Mouse (Mus musculus) cerebellum, postnatal 10 days (tissue): Measurements from ENCODE around the gene Sema4a.
A peak's percentile ranks its signal among the peaks of the same experiment; 100 is the strongest.

Experiments used
- DNase-seq, 2 experiments: peaks; one replicate each; pipeline ENCODE4 v3.0.0; 2021; ENCODE audit warnings: mixed read lengths in 2 of 2

Sema4a gene

GRCm38 (mm10) chr3:88455588-88456264 is 5.3 kb downstream of the Sema4a start:
- DNase-seq, result no peak

- no peak for DNase-seq
Observed at GRCm38 (mm10) chr3:88454762-88455587, 6.0 kb downstream of the Sema4a start.

- no peak for DNase-seq
Observed at GRCm38 (mm10) chr3:88453986-88454385, 7.0 kb downstream of the Sema4a start.

- no peak for DNase-seq
Observed at GRCm38 (mm10) chr3:88453369-88453768, 7.6 kb downstream of the Sema4a start.

- DNase-seq, result peak; percentile 71 to 75
Observed at GRCm38 (mm10) chr3:88452716-88453115, 8.3 kb downstream of the Sema4a start.

- DNase-seq, result no peak
Observed at GRCm38 (mm10) chr3:88452246-88452645, 8.7 kb downstream of the Sema4a start.

GRCm38 (mm10) chr3:88450379-88451131 is 10.4 kb downstream of the Sema4a start:
- peak in 1 of 2 experiments; percentile 45 for DNase-seq

- peak; percentile 66 to 70 for DNase-seq
Observed at GRCm38 (mm10) chr3:88449395-88450023, 11.5 kb downstream of the Sema4a start.

- DNase-seq, result no peak
Observed at GRCm38 (mm10) chr3:88448443-88448842, 12.5 kb downstream of the Sema4a start.

GRCm38 (mm10) chr3:88447676-88448183 is 13.3 kb downstream of the Sema4a start:
- DNase-seq, result no peak

- DNase-seq, result peak; percentile 45 to 60
Observed at GRCm38 (mm10) chr3:88446471-88447123, 14.4 kb downstream of the Sema4a start.

GRCm38 (mm10) chr3:88442888-88443287 is 18.1 kb downstream of the Sema4a start:
- no peak for DNase-seq

GRCm38 (mm10) chr3:88442488-88442887 is 18.5 kb downstream of the Sema4a start:
- no peak for DNase-seq

GRCm38 (mm10) chr3:88440500-88441381 is 20.2 kb downstream of the Sema4a start:
- peak; percentile 71 to 76 for DNase-seq

GRCm38 (mm10) chr3:88439582-88439981 is 21.4 kb downstream of the Sema4a start:
- no peak for DNase-seq

- no peak for DNase-seq
Observed at GRCm38 (mm10) chr3:88437454-88437853, 23.5 kb downstream of the Sema4a start.

- DNase-seq, result peak; percentile 84 to 87
Observed at GRCm38 (mm10) chr3:88436395-88437201, 24.4 kb downstream of the Sema4a start.

GRCm38 (mm10) chr3:88435515-88435914 is 25.5 kb downstream of the Sema4a start:
- DNase-seq, result no peak

GRCm38 (mm10) chr3:88428639-88429038 is 32.3 kb downstream of the Sema4a start:
- peak in 1 of 2 experiments; percentile 30 for DNase-seq

GRCm38 (mm10) chr3:88427342-88427905 is 33.6 kb downstream of the Sema4a start:
- no peak for DNase-seq
